Mouse (Mus musculus) heart, embryonic 16.5 days (tissue): ENCODE measurements at regions not wholly inside any gene's neighbourhood (a gene's known extent, or its start where the extent isn't known, plus 50 kb on each side); places are given as distances from the start of the nearest gene placed in this dataset.

ENCODE experiments used
- ATAC-seq: fragments of 200-750 bp; cut with Nextera tagmentation; replicated peaks from 2 replicates; pipeline ENCODE4 v1.8.0; 2017; ENCODE audit warnings: moderate number of reproducible peaks; ENCODE audit not compliant: insufficient read depth, low FRiP score; ENCODE audit errors: extremely low read depth
- H3K27ac ChIP-seq: fragments of 300-500 bp; sonication (generic); 2 replicates; pipeline ENCODE4 v1.5.1; 2014; ENCODE audit warnings: mild to moderate bottlenecking, low read length, control low read depth, moderate library complexity
- H3K27me3 ChIP-seq: fragments of 300-500 bp; sonication (generic); 2 replicates; pipeline ENCODE4 v1.6.1; 2014; ENCODE audit warnings: low read length, mixed read lengths; ENCODE audit not compliant: control insufficient read depth, insufficient read depth
- H3K36me3 ChIP-seq: fragments of 300-500 bp; sonication (generic); 2 replicates; pipeline ENCODE4 v1.6.1; 2014; ENCODE audit not compliant: control insufficient read depth, insufficient read depth
- H3K4me1 ChIP-seq: fragments of 300-500 bp; sonication (generic); 2 replicates; pipeline ENCODE4 v1.6.1; 2014; ENCODE audit warnings: low read length, mixed read lengths; ENCODE audit not compliant: control insufficient read depth, insufficient read depth
- H3K4me2 ChIP-seq: fragments of 300-500 bp; sonication (generic); 2 replicates; pipeline ENCODE4 v1.6.1; 2014; ENCODE audit warnings: low read depth, mild to moderate bottlenecking, control low read depth, low read length
- H3K4me3 ChIP-seq: fragments of 300-500 bp; sonication (generic); 2 replicates; pipeline ENCODE4 v1.5.1; 2014; ENCODE audit warnings: mild to moderate bottlenecking, control low read depth, low read length
- H3K9ac ChIP-seq: fragments of 300-500 bp; sonication (generic); 2 replicates; pipeline ENCODE4 v1.6.1; 2014; ENCODE audit warnings: low read length, control low read depth
- H3K9me3 ChIP-seq: fragments of 300-500 bp; sonication (generic); replicated peaks from 2 replicates; pipeline ENCODE4 v1.6.1; 2016; ENCODE audit warnings: low read length; ENCODE audit not compliant: control insufficient read depth
- WGBS: fragments of 180-500 bp; shearing (Covaris S2); extraction: QIAGEN DNeasy Blood & Tissue Kit; methylation state at CpG from one replicate; pipeline ENCODE4 v1.1.7; 2014; 5-methylcytosine and 5-hydroxymethylcytosine counted together

DNA sequence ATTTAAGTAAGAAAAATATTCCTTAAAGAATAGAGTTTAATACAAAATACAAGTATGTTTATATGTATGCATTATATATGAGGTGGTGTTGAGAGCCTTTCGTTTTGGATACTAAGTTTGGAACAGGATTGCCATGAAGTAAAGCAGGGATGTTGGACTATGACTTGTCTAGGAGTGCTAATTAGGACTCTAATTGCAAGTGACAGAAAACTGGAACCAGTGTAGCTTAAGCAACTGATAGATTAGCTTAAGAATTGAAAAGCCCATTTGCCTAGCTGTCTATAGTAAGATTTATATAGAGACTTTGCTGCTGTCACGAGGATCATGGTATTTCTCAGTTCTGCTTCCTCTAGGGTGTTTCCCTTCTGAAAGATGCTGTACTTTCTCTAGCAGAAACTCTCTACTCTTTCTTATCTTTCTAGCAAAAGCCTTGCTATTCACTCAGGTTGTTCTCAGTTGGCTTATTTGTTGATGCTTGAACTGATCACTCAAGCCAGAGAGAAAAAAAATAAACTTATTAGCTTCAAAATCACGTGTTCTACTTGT lies 147.9 kb upstream of the 1810046K07Rik start:
- WGBS = 45% methylated on average over 3 of the region's 3 CpGs
- ATAC-seq = no peak
- no peak overlapping the region for H3K4me2 ChIP-seq

DNA sequence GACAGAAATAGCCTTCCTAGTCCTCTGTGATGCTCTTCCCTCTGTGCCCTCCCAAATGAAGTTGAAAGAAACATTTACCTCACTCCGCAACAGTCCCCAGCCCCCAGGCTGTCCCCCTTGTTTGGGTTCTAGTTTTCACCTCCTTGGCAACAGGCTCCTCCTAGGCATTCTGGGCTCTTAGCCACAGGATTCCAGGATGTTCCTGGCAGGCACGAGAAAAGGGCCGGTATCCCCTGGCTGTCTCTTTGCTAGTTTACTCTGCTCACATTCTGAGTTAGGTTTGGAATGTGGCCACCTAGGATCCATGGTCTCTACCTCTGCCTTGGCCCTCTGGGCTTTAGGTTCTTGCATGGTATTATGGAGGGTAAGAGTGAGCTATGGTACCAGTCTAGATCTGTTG lies 159.1 kb upstream of the 1810046K07Rik start:
- WGBS = 41% methylated on average over 3 of the region's 3 CpGs
- H3K9ac ChIP-seq = no peak overlapping the region
- no peaks in the 10 kb centered on the region for H3K36me3 ChIP-seq
- H3K27ac ChIP-seq = no peak overlapping the region
- no peak for ATAC-seq
- H3K4me3 ChIP-seq = no peak overlapping the region
- peaks cover 2% of the 10 kb centered on the region; the same call in 1 of the 2 replicates for H3K4me1 ChIP-seq
- peaks cover 2% of the 10 kb centered on the region; the same call in 1 of the 2 replicates for H3K9me3 ChIP-seq
- no peaks in the 10 kb centered on the region for H3K27me3 ChIP-seq
- H3K4me2 ChIP-seq = no peak overlapping the region

More for the DNA sequence above, 147.9 kb upstream of the 1810046K07Rik start:
- Histone ChIP-seq H3K4me3 (no peak overlapping the region), H3K27ac (no peak overlapping the region), H3K4me1 (no peaks in the 10 kb centered on the region), H3K9me3 (no peaks in the 10 kb centered on the region), H3K36me3 (no peaks in the 10 kb centered on the region), H3K9ac (no peak overlapping the region), H3K27me3 (no peaks in the 10 kb centered on the region; the same call in 1 of the 2 replicates)

DNA sequence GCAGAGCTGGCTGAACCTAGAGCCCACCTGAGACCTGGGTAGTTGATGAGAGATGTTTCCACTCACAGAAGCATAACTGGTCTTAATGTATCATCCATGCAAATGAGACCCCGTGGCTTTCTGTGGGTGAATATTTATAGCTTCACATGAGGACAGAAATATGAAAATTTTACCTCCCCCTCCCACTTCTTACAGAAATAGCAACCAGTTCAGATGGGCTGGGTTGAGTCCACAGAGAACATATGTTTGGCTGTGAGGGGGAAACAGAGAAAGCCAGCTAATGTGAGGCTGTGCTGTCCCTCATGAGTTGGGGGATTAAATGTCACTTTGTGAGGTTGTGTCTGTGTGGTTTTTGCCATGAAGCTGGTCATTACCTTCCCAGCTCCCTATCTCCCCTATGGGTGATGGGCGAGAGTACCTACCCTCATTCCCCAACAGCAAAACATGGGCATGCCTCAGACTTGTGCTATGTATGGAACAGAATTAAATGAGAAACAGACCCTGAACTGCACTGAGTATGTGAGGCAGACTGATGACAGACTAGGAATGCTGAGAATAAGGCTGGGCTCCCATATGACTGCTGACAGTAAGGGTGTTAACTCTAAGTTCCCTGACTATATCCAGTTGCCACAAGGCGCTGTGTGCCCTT lies 178.7 kb upstream of the 1810046K07Rik start:
- Histone ChIP-seq H3K36me3 (no peaks in the 10 kb centered on the region), H3K4me3 (no peak overlapping the region), H3K4me2 (no peak overlapping the region), H3K4me1 (no peaks in the 10 kb centered on the region), H3K27ac (no peak overlapping the region), H3K27me3 (no peaks in the 10 kb centered on the region), H3K9ac (no peak overlapping the region), H3K9me3 (no peaks in the 10 kb centered on the region)
- 61% methylated on average over 3 of the region's 3 CpGs for WGBS
- ATAC-seq = no peak

DNA sequence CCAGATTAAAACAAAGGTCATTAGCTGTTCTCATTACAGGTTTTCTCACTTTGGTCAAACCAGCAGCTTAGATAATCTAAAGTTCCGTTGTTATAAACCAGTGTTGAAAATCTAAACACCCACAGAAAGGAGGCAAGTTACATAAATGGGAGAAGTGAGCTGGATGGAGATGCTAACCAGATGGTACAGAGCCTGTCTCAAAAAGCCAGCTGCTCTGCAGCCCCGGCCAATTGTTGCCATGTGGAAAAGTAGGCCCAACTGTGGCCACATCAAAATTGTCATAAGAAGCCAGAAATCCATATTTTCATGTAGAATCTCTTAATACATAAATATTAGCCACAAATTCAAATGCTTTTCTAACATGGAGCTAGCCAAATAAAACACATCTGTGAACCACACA lies 188.9 kb upstream of the 1810046K07Rik start:
- 63% methylated on average over 2 of the region's 2 CpGs for WGBS
- no peak for ATAC-seq
- no peak overlapping the region for H3K27ac ChIP-seq
- H3K27me3 ChIP-seq = no peaks in the 10 kb centered on the region
- H3K4me2 ChIP-seq = no peak overlapping the region
- H3K4me1 ChIP-seq = no peaks in the 10 kb centered on the region
- H3K4me3 ChIP-seq = no peak overlapping the region
- H3K9me3 ChIP-seq = no peaks in the 10 kb centered on the region
- no peaks in the 10 kb centered on the region for H3K36me3 ChIP-seq
- no peak overlapping the region for H3K9ac ChIP-seq

DNA sequence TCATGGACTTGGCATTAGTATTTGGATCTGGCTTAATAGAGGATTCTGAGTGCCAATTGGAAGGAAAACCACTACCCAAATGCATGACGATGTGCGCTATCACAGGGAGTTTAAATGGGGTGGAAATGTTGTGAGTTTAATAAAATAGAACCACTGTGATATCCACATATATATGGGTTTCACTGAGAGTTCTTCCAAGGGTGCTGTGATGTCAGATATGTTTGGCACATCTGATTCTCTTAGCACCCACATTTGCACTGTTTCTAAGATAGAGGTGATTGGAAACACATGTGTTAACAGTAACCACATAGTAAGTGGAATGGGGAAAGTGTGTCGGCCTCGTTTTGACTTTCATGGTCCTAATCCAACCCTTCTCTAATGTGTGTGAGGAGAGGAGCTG lies 189.7 kb upstream of the 1810046K07Rik start:
- Histone ChIP-seq H3K27ac (no peak overlapping the region), H3K9ac (no peak overlapping the region), H3K36me3 (no peaks in the 10 kb centered on the region), H3K4me3 (no peak overlapping the region), H3K27me3 (no peaks in the 10 kb centered on the region), H3K4me2 (no peak overlapping the region), H3K9me3 (no peaks in the 10 kb centered on the region), H3K4me1 (no peaks in the 10 kb centered on the region)
- 65% methylated on average over 4 of the region's 4 CpGs for WGBS
- ATAC-seq = no peak

DNA sequence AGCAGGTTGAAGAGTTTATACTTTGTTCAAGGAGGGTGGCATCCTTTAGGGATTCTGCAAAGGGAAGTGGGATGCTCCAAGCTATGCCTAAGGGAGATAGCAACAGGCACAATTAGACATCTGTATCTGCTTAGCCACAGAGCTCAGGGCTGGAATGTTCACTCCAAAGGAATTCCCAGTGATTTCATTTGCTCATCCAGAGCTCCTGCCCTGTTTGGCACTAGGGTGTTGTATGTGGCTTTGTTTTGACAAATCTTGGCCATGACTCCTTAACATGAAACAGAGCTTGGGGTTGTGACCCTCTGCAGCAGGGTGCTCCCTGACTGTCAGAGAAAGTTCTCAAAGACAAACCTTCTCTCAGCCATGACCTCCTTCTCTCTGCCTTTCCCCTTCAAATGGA lies 194.8 kb upstream of the 1810046K07Rik start:
- Histone ChIP-seq H3K4me2 (no peak overlapping the region), H3K36me3 (no peaks in the 10 kb centered on the region), H3K27me3 (no peaks in the 10 kb centered on the region), H3K4me1 (no peaks in the 10 kb centered on the region), H3K9ac (no peak overlapping the region), H3K9me3 (no peaks in the 10 kb centered on the region), H3K27ac (no peak overlapping the region), H3K4me3 (no peak overlapping the region)
- no peak for ATAC-seq

DNA sequence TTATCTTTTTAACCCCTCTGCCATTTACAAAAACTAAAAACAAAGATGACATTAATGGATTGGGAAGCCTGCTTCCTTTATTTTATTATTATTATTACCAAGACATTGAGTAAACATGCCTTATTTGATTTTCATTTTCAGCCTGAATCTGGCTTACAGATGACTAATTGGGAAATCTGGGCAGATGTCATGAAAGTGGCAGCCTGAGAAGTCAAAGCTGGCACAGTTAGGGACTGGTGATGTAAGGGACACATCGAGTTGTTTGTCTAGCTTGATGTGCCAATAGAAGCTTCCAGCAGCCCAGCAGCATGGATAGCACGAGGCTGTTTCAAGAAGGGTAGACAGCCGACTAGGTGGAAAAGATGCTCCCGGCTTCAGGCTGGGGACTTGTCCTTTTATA lies 197.2 kb upstream of the 1810046K07Rik start:
- H3K27ac ChIP-seq = no peak overlapping the region
- no peaks in the 10 kb centered on the region for H3K36me3 ChIP-seq
- no peaks in the 10 kb centered on the region for H3K4me1 ChIP-seq
- no peak for ATAC-seq
- H3K9me3 ChIP-seq = no peaks in the 10 kb centered on the region
- whole genome bisulfite sequencing = 73% methylated on average over 4 of the region's 4 CpGs
- no peak overlapping the region for H3K9ac ChIP-seq
- no peaks in the 10 kb centered on the region for H3K27me3 ChIP-seq
- H3K4me2 ChIP-seq = no peak overlapping the region
- no peak overlapping the region for H3K4me3 ChIP-seq

DNA sequence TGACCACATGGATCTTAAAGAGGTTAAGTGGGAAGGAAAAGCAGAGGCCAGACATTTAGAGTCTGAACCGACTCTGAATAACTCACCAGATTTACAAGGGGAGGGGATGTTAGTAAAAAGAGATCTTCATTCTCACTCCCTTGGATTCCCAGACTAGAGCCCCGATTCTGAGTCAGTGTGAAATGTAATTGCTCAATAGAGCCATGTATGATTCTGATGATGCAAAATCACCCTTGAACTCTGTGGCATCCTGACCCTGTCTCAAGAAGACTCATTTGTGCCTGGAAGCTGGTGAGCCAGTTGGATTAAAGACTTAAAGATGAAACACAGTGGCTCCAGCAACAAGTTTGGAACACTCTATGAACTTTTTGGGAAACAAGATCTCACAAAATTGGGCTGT lies 210.2 kb upstream of the 1810046K07Rik start:
- H3K27me3 ChIP-seq = no peaks in the 10 kb centered on the region
- H3K4me2 ChIP-seq = no peak overlapping the region
- no peaks in the 10 kb centered on the region for H3K36me3 ChIP-seq
- WGBS = 66% methylated on average over 2 of the region's 2 CpGs
- H3K4me3 ChIP-seq = no peak overlapping the region
- no peak for ATAC-seq
- no peak overlapping the region for H3K27ac ChIP-seq
- no peaks in the 10 kb centered on the region for H3K4me1 ChIP-seq
- no peak overlapping the region for H3K9ac ChIP-seq
- H3K9me3 ChIP-seq = no peaks in the 10 kb centered on the region

DNA sequence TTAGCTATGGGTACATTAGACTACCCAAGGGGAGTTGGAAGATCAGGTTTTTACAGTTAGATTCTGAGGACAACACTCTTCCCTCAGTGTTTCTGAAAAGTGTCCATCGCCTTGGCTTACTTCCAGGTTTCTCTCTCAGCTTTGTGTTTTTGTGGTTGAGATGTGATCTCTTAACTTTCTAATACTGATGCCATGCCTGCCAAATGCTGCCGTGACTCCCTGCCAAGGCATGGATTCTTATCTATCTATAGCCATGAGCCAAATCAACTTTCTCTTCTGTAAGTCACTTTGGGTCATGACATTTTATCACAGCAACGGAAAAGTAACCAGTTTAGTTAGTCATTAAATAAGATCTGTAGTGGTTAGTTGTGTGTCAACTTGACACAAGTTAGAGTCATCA lies 213.2 kb upstream of the 1810046K07Rik start:
- H3K9ac ChIP-seq = no peak overlapping the region
- ATAC-seq = no peak
- H3K27me3 ChIP-seq = no peaks in the 10 kb centered on the region
- no peak overlapping the region for H3K4me2 ChIP-seq
- 73% methylated on average over 3 of the region's 3 CpGs for WGBS
- no peaks in the 10 kb centered on the region for H3K9me3 ChIP-seq
- H3K4me1 ChIP-seq = no peaks in the 10 kb centered on the region
- no peaks in the 10 kb centered on the region for H3K36me3 ChIP-seq
- no peak overlapping the region for H3K4me3 ChIP-seq
- H3K27ac ChIP-seq = no peak overlapping the region
